Mouse (Mus musculus) inflammation-experienced regulatory T-cells, adult 6 months (primary cell): ENCODE measurements around the gene Scn4a. TPM values are rescaled to one million over a fixed set of nuclear protein-coding genes. Genes with fewer than 3 reads are reported as not detected.
"Not testable (repeated sequence)": the region's sequence is repeated elsewhere in the genome, so short reads cannot be mapped to it uniquely, and the experiment has no call there.

Experiments used
- ATAC-seq: one replicate; pipeline ENCODE4 v1.8.0; 2017
- polyA plus RNA-seq, 3 experiments: library from polyadenylated mRNA; unstranded; fragments of 100-300 nt; shearing (Covaris generic); gene quantifications; one replicate each; pipeline ENCODE4 v1.2.1; 2017

Gene Scn4a
- under 1 TPM in 1 of 3 experiments, not detected in 2; 0.08 TPM for polyA plus RNA-seq

- no peak for ATAC-seq
Measured at GRCm38 (mm10) chr11:106353188-106353587, at the start of gene Scn4a. Scn4a (minus strand) TSS chr11:106353288.

DNA sequence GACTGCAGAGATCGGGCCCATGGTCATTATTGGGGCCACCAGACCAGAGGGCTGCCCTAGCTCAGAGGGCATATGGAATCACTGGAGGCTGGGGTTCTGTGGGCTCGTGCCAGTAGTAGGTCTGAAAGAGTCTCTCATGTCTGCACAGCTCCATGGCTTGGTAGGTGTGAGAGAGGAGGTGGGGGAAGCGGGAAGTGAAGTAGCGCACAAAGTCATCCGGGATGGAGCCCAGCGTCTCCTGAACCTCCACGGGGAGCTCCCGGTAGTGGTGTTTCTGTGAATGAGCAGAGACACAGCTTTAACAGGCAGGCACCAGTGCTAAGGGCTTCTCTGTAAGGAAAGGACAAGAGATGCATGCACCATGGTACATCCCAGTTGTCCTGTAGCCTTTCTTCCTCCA, 45.4 kb upstream of the Scn4a start:
- ATAC-seq: no peak

DNA sequence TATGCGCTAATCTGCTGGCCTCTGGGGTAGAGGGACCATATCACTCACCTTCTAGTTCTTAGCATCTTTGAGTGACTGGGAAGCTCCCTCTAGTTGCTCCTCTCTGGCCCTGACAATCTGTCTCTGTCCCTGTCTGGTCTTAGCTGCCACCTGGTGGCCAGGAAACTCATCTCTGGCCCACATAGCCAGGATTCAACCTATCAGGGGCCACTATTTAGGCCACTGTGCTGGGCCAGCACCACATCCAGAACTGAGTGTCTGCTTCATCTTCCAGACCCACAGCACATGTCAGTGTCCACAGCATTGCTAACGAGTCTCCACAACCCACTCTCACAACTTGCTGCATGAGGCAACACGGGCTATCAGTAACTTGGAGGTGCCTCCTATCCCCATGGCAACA, 44.6 kb upstream of the Scn4a start:
- no peak for ATAC-seq

DNA sequence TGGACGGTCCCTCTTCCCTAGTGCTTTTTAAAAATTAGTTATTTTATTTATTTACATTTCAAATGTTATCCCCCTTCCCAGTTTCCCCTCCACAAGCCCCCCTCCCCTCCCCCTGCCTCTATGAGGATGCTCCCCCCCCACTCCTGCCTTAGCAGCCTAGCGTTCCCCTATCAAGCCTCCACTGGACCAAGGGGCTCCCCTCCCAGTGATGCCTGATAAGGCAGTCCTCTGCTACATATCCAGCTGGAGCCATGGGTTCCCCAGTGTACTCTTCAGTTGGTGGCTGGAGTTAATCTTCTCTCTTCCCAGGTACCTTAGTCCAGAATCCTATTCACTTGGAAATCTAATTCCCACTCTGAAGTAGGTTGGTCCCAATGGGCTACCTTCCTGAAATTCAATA, 41.0 kb upstream of the Scn4a start:
- not testable (repeated sequence) for ATAC-seq

GRCm38 (mm10) chr11:106393331-106393616, 40.2 kb upstream of the Scn4a start:
- no peak for ATAC-seq

DNA sequence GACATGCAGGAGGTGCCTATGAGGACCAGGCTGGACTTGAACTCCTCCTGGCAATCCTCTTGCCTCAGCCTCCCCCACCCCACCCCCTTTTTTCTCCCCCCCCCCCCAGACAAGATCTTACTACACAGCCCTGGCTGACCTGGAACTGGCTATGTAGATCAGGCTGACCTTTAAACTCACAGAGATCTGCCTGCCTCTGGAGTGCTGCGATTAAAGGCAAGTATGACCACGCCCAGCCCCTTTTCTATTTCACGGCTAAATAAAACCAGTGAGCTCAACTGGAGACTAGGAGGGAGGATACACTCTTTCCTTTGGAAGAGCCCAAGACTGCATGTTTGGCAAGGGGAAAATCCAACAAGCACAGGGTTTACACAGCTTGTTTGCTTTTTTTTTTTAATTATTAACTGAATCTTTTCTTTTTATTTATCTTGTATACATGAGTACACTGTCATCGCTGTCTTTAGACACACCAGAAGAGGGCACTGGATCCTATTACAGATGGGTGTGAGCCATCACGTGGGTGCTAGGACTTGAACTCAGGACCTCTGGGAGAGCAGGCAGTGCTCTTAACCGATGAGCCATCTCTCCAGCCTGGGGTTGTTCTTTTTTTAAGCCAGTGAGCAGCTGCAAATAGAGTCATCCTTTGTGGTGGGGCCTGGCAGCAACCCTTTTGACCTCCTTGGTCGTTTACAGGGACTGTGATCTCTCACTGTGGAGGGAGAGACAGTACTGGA, 39.7 kb upstream of the Scn4a start:
- no peak for ATAC-seq

- no peak for ATAC-seq
Measured at GRCm38 (mm10) chr11:106391546-106392188, 38.6 kb upstream of the Scn4a start.

DNA sequence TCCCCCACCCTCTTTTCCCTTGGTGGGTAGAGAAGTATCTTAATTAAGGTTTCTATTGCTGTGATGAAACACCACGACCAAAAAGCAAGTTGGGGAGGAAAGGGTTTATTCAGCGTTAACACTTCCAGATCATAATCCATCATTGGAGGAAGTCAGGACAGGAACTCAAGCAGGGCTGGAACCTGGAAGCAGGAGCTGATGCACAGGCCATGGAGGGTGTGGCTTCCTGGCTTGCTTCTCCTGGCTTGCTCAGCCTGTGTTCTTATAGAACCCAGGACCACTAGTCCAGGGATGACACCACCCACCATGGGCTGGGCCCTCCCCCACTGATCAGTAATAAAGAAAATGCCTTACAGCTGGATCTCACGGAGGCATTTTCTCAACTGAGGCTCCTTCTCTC, 37.7 kb upstream of the Scn4a start:
- ATAC-seq: no peak

GRCm38 (mm10) chr11:106389611-106390010, 36.5 kb upstream of the Scn4a start:
- no peak for ATAC-seq

DNA sequence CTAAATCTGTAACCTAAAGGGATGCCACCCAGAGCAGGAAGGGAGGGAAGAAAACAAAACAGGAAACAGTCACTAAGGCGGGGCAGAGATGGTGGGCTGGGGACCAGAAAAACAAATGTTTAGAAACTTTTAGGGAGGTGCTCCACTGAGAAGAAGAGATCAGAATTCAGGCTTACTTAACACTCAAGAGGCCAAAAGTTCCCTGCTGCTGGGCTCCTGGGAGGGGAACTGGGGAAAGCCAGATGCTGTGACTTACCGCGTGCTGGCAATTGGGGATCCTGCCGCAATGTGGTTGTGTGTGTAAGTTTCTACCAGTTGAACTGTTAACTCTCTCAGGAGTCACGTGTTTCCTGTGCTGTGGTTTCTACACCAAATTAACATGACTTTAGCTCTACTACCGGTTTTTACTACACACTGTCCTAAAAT, 34.7 kb upstream of the Scn4a start, which contains the start of gene Icam2:
TSS of gene Icam2 (minus strand) at position 285 of the 426 bp plus-strand sequence.
- peak; percentile 85 for ATAC-seq

DNA sequence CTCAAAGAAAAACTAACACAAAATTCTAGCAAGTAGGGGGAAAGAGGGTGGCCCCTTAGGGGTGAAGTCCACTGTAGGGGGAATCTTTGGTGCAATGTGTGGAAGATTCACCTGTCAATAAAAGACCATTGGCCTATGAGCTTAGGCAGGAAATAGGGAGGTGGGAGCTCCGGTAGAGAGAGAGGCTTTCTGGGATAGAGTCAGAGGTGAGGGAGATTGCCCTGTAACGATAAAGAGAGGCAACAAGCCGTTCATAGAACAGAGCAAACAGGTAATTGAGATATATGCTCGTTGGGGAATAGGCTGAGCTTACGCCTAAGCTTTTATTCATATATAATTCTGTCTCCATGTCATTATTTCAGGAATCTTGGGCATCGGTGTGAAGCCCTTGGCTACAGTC, 33.9 kb upstream of the Scn4a start:
- peak; percentile 61 for ATAC-seq

DNA sequence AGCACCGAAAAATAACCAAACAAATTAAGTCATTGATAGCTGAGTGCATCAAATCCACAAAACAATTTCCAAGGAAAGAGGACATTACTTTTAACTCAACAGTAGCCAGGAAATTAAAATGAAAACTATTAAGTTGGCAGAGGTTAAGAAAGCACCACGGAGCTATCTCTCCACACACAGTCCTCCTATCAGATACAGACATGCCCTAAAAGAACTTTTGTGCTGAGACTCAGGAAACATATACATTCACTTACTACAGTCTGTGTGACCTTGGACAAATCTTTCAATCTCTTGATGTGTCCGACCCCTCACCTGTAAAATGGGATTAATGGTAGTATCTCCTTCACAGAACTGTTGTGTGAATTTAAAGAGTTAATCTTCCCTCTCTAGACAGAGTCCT, 33.3 kb upstream of the Scn4a start:
- no peak for ATAC-seq

DNA sequence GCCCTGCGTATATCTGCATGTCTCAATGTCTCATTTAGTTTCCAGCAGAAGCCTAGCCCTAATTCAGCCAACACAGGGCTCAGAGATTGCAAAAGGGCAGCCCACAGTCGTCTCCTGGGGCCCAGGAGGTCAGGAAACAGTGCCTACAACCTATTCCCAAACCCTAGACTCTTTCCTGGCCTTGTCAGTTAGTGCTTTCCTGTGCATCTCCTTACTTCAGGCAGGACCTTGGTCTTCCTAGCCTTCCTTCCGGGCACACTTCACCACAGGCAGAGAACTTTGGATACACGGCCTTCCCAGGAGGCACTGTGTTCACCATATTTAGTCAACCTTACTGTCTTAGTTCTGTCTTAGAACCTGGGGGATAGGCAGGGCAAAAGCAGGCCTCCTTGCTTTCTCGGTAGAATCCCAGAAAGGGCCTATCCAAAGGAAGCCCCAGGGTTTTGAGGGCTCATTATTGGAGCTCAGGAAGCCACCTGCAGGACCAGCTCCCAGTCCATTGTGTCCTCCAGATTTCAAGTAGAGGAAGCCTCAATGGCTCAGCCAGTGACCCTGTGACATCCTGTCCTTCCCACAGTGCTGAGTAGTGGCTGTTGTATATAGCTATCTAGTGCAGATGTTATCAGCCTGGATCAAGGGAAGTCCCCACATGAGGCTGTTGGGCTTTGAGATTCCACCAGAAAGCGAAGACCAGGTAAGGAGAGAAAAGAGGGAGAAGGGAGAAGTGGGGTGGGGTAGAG, 30.1 kb upstream of the Scn4a start:
- ATAC-seq: no peak

GRCm38 (mm10) chr11:106382424-106382823, 29.3 kb upstream of the Scn4a start:
- ATAC-seq: no peak

DNA sequence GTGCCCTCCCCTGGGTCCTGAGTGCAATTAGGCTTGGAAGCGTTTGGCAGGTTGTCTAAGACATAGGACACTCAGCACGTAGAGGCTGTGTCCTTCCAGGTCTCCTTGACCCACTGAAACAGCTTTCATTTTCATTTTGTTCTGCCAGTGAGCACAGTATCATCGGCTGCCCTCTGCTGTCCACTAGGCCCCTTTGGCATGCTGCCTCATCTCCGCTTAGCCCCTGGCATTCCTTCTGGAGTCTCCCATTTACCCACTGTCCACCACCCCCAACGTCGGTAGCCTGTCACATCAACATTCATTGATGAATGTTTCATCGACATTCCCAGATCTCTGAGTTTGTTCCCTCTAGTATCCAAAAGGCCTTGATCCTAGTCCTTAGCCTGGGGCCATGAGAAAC, 28.8 kb upstream of the Scn4a start:
- no peak for ATAC-seq

DNA sequence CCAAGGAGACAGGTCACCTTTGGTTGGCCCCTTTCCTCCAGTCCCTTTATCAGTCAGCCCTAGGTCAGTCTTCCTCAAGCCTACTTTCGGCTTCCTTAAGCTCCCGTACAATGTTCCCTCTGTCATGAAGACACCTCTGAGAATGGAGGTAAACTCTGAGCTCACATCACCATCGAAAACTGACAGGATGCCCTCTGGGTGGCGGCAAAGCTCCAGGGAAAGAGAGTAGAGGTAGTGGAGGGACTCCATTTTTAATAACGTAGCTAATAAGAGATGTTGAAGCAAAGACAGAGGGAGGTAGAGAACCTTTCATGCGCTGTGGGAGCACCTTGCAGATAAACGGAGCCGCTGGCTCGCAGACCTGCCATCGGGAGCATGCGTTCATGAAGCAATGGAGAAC, 27.9 kb upstream of the Scn4a start:
- ATAC-seq: no peak

GRCm38 (mm10) chr11:106374979-106375378, 21.9 kb upstream of the Scn4a start:
- ATAC-seq: no peak

DNA sequence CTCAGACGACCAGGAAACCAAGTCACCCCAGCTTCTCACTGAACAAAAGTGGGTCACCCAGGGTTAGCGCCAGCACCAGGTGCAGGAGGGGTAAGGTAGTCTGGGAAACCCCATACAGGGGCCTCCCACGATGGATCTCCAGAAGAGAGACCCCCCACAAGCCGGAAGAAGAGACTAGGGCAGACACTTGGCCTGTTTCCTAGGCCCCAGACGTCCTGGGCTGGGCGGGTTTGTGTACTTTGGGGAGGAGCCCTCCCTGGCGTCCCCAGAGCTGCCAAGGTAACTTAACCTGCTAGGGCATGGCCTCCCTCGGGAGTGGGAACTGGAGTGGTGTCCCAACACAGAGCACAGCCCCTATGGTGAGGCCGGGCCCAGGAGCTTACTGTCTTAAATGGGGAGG, 21.5 kb upstream of the Scn4a start:
- ATAC-seq: peak; percentile 52

- ATAC-seq: no peak
Measured at GRCm38 (mm10) chr11:106373998-106374397, 20.9 kb upstream of the Scn4a start.

- no peak for ATAC-seq
Measured at GRCm38 (mm10) chr11:106366316-106366715, 13.2 kb upstream of the Scn4a start.

- no peak for ATAC-seq
Measured at GRCm38 (mm10) chr11:106365366-106365765, 12.3 kb upstream of the Scn4a start, which contains the start of gene Prr29. Prr29 (plus strand) TSS chr11:106365472.

DNA sequence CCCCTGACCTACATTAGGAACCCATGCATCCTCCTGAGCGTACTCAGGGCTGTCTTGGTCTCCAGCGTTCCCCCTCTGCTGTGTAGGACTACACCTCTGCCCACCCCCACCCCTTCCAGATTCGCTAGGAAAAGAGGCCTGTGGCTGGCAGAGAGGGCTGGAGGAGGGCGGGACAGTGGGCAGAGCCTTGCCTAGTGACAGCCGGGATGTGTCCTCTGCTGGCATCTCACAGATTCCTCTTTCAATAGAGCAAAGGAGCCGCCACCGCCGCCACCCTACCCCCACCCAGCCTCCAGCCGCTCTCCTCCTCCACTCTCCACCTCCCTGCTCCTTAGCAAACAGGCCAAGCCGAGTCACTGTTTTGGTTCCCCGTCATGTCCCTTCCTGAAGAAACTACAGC, 11.6 kb upstream of the Scn4a start:
- ATAC-seq: no peak

DNA sequence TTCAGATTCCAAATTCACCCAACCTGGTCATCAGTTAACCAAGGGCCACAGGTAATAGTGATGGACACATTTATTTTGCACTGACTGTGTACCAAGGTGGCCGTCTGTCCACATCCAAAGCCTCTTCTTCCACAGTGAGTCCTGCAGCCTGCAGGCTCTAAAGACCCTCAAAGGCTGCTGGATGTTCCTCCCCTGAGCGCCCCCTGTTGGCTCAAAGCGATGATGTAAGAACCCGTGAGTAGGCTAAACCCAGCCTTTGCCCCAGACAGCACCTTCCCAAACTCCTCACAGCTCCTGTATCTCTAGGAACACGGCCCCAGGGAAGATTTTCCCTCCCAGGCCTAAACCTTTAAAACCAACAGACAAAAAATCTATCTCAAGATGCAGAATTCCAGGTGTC, 6.3 kb upstream of the Scn4a start:
- ATAC-seq: no peak
